Mouse (Mus musculus) C2C12 (cell line): ENCODE results near the gene Cluap1.

Source experiments
- CTCF ChIP-seq: IDR thresholded peaks from one replicate; pipeline ENCODE4 v1.5.1; 2011; ENCODE audit not compliant: control insufficient read depth, insufficient read depth, insufficient read length
- MYOD1 ChIP-seq: IDR thresholded peaks from one replicate; pipeline ENCODE4 v1.6.1; 2011; ENCODE audit warnings: low read depth; ENCODE audit not compliant: control insufficient read depth, insufficient read length
- MYOG ChIP-seq: IDR thresholded peaks from one replicate; pipeline ENCODE4 v1.6.1; 2011; ENCODE audit not compliant: control insufficient read depth, insufficient read length; ENCODE audit errors: extremely low read depth

GRCm38 (mm10) chr16:3923515-3923914, 14.9 kb downstream of the Cluap1 start:
- TF ChIP-seq CTCF (no peak), MYOG (no peak), MYOD1 (no peak)
